Mouse (Mus musculus): ENCODE results near the gene Arpp19. TPM values are rescaled to one million over a fixed set of nuclear protein-coding genes. Genes with fewer than 3 reads are reported as not detected.

Gene Arpp19
- total RNA-seq, 2 experiments from 2014 or later: 152 to 180 TPM

GRCm38 (mm10) chr9:75089285-75089684 lies 51.9 kb downstream of the Arpp19 start:
- ATAC-seq (replicated peaks; ENCODE audit: low FRiP score, low TSS enrichment, poor library complexity, severe bottlenecking): no peak

DNA sequence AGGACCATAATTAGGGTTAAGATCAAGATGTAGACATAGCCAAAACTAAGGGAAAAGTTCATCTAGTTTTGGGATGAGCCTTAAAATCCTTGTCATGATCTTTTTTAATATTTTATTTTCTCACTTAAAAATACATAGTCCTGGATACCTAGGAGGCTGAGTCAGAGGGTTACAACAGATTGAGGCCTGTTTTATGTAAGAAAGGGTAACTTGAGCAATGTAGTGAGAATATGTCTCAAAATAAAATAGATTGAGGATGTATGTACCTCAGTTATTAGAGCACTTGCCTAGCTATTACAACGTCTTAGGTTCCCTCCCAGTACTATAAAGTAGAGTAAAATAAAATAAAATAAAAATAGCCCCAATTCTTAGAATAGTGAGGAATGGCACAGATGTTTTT lies 54.7 kb downstream of the Arpp19 start:
- ATAC-seq (replicated peaks; ENCODE audit: low FRiP score, low TSS enrichment, poor library complexity, severe bottlenecking): no peak

GRCm38 (mm10) chr9:75094762-75095161 lies 57.3 kb downstream of the Arpp19 start:
- no peak for ATAC-seq (replicated peaks; ENCODE audit: low FRiP score, low TSS enrichment, poor library complexity, severe bottlenecking)

DNA sequence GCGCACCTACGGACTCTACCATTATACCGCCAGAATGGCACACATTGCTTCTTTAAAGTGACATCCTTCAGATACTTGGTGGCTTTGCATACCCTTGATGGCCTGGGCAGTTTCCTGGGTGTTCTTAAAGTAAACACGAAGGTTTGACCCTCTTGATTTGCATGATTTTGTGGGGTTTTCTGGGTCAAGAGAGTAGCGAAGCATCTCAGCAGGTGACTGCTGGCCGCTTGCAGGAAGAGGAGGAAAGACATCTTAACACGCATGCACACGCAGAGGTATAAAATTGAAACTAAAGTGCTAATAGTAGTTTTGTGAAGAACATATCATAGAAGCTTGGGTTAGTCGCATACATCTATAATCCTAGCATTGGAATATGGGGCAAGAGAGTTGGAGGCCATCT lies 61.5 kb downstream of the Arpp19 start:
- no peak for ATAC-seq (replicated peaks; ENCODE audit: low FRiP score, low TSS enrichment, poor library complexity, severe bottlenecking)

DNA sequence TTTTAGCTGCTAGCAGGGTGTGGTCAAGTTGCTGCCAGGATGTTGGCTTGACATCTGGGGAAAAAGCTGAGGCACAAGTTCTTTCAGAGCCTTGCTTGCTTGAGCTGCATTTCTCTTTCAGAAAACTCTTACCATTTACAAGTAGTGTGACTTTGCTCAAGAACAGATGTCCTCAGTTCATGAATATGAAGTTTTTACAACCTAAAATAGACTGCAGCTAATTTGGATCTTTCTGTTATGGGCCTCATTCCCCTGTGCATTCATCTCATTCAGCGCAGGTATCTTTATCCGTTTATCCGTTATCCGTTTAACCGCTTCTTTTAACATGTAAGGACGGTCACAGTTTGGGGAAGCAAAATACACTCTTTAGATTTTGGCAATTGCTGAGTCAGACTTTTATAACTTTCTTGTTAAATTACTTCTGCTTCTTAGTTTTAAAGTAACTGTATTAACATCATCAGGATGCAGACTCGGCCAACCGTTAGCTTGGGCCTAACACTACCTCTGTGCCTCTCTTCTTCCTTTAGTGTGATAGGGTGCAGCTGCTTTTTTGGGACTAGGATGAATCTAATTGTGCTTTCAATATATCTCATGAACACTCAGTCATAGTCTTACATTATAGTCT lies 62.9 kb downstream of the Arpp19 start:
- ATAC-seq (replicated peaks; ENCODE audit: low FRiP score, low TSS enrichment, poor library complexity, severe bottlenecking): no peak

- ATAC-seq (replicated peaks; ENCODE audit: low FRiP score, low TSS enrichment, poor library complexity, severe bottlenecking): no peak
Measured at GRCm38 (mm10) chr9:75102131-75102530, 64.7 kb downstream of the Arpp19 start.

Other genes starting within 250 kb of the Arpp19 start
- not detected in 2 replicates for gene Onecut1, start 175.7 kb upstream of the Arpp19 start, total RNA-seq (2014; fragmentation: Nextera tagmentation)
- gene Onecut1, start 175.7 kb upstream of the Arpp19 start, total RNA-seq (2017): not detected in 2 replicates
- 2.6 and 9.3 TPM in 2 replicates for gene Fam214a, start 84.7 kb upstream of the Arpp19 start, total RNA-seq (2014; fragmentation: Nextera tagmentation)
- gene Fam214a, start 84.7 kb upstream of the Arpp19 start, total RNA-seq (2017): 5.7 and 6.3 TPM in 2 replicates
- gene Myo5a, start 33.4 kb downstream of the Arpp19 start, total RNA-seq (2014; fragmentation: Nextera tagmentation): 7.5 and 10.4 TPM in 2 replicates
- 14.4 and 22.2 TPM in 2 replicates for gene Myo5a, start 33.4 kb downstream of the Arpp19 start, total RNA-seq (2017)
- not detected in 2 replicates for gene Myo5c, start 194.4 kb downstream of the Arpp19 start, total RNA-seq (2014; fragmentation: Nextera tagmentation)
- gene Myo5c, start 194.4 kb downstream of the Arpp19 start, total RNA-seq (2017): 0.38 TPM in 1 of 2 replicates, not detected in the other

All from megakaryocyte-erythroid progenitor cell, adult 5-6 weeks (primary cell).